Mouse (Mus musculus) embryonic facial prominence, embryonic 11.5 days (tissue): ENCODE measurements at regions not wholly inside any gene's neighbourhood (a gene's known extent, or its start where the extent isn't known, plus 50 kb on each side); places are given as distances from the start of the nearest gene placed in this dataset.

Experiments
- ATAC-seq: fragments of 200-750 bp; cut with Nextera tagmentation; replicated peaks from 2 replicates; pipeline ENCODE4 v1.8.0; 2017; ENCODE audit warnings: low read depth; ENCODE audit not compliant: insufficient number of reproducible peaks, low FRiP score, low TSS enrichment
- DNase-seq: peaks from one replicate; pipeline ENCODE4 v3.0.0-alpha.2; 2015; ENCODE audit warnings: low spot score
- H3K27ac ChIP-seq: fragments of 300-500 bp; sonication (generic); replicated peaks from 2 replicates; pipeline ENCODE4 v1.5.1; 2014; ENCODE audit warnings: mild to moderate bottlenecking, low read depth, low read length, control low read depth
- H3K27me3 ChIP-seq: fragments of 300-500 bp; sonication (generic); 2 replicates; pipeline ENCODE4 v1.6.1; 2014; ENCODE audit warnings: mild to moderate bottlenecking, low read length, moderate library complexity, mixed read lengths; ENCODE audit not compliant: control insufficient read depth, insufficient read depth
- H3K36me3 ChIP-seq: fragments of 300-500 bp; sonication (generic); replicated peaks from 2 replicates; pipeline ENCODE4 v1.6.1; 2014; ENCODE audit warnings: low read depth, mild to moderate bottlenecking, low read length, moderate library complexity, mixed read lengths; ENCODE audit not compliant: control insufficient read depth, insufficient read depth
- H3K4me1 ChIP-seq: fragments of 300-500 bp; sonication (generic); 2 replicates; pipeline ENCODE4 v1.6.1; 2014; ENCODE audit warnings: low read length, mixed read lengths; ENCODE audit not compliant: control insufficient read depth, insufficient read depth
- H3K4me2 ChIP-seq: fragments of 300-500 bp; sonication (generic); 2 replicates; pipeline ENCODE4 v1.6.1; 2014; ENCODE audit warnings: low read depth, mild to moderate bottlenecking, control low read depth, low read length, moderate library complexity
- H3K4me3 ChIP-seq: fragments of 300-500 bp; sonication (generic); 2 replicates; pipeline ENCODE4 v1.5.1; 2014; ENCODE audit warnings: low read depth, low read length, control low read depth
- H3K9ac ChIP-seq: fragments of 300-500 bp; sonication (generic); replicated peaks from 2 replicates; pipeline ENCODE4 v1.6.1; 2014; ENCODE audit warnings: mild to moderate bottlenecking, control low read depth, low read length
- H3K9me3 ChIP-seq: fragments of 300-500 bp; sonication (generic); replicated peaks from 2 replicates; pipeline ENCODE4 v1.6.1; 2016; ENCODE audit warnings: mild to moderate bottlenecking, low read length, inconsistent platforms, mixed read lengths; ENCODE audit not compliant: control insufficient read depth
- WGBS: fragments of 180-500 bp; shearing (Covaris S2); extraction: QIAGEN DNeasy Blood & Tissue Kit; methylation state at CpG from one replicate; pipeline ENCODE4 v1.1.7; 2014; 5-methylcytosine and 5-hydroxymethylcytosine counted together

DNA sequence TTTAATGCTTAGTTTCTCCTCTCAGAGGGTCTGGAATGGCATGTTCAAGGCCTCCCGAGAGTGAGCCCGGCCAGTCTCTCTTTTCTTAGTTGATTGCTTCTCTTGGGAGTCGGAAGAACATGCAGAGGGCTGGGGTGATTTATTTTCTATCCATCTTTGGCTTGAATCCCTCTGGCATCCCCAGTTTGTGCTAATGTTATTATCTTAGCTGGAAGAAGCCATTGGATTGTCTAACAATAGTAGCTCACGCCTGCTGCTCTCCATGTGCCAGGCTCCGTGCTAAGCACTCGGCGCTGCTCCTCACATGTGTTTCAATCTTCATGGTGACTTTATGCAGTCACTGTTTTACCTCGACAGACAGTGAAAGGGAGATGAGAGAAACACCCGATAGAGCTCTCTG, 160.8 kb downstream of the Zfp706 start:
- Histone ChIP-seq H3K4me1 (no peaks in the 10 kb centered on the region), H3K27me3 (no peaks in the 10 kb centered on the region), H3K4me3 (no peak overlapping the region), H3K4me2 (no peak overlapping the region), H3K36me3 (no peaks in the 10 kb centered on the region), H3K9ac (no peak overlapping the region), H3K9me3 (no peaks in the 10 kb centered on the region), H3K27ac (no peak overlapping the region)
- DNase-seq (no peak), ATAC-seq (no peak)
- WGBS: 81% methylated on average over 9 of the region's 9 CpGs
